Mouse (Mus musculus) layer of hippocampus, adult 8-10 months (tissue): Measurements from ENCODE around the gene Zc3h7b. TPM values are rescaled to one million over a fixed set of nuclear protein-coding genes. Genes with fewer than 3 reads are reported as not detected.

Experiments
- DNase-seq, 2 experiments: peaks; one replicate each; pipeline ENCODE4 v3.0.0; 2022; ENCODE audit warnings: low spot score in 2 of 2
- total RNA-seq, 4 experiments: library from RNA; stranded (reverse); gene quantifications; 2 replicates each; pipeline ENCODE4 v1.2.4; 2022

Zc3h7b gene
- total RNA-seq, 4 experiments from 2014 or later: 123 to 147 (median 135) TPM

DNA sequence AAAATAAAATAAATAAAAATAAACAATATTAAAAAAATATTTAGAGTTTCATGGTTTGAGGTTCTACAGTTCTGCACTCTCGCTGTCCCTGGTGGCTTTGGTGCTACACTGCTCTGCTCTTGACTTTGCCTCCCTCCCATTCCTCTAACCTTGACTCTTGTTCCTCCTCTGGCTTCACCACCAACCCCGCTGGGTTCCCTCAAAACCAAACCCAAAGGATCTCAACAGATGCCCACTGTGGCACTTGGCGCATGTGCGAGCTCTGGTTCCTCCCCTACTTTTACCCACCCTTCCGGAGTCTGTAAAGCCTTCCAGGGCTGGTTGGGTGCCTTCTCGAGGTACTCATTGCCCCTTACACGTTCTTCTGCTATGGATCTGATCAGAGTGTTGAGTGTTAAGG lies 97.4 kb downstream of the Zc3h7b start:
- no peak for DNase-seq

GRCm38 (mm10) chr15:81845033-81845625 lies 100.3 kb downstream of the Zc3h7b start:
- no peak for DNase-seq

DNA sequence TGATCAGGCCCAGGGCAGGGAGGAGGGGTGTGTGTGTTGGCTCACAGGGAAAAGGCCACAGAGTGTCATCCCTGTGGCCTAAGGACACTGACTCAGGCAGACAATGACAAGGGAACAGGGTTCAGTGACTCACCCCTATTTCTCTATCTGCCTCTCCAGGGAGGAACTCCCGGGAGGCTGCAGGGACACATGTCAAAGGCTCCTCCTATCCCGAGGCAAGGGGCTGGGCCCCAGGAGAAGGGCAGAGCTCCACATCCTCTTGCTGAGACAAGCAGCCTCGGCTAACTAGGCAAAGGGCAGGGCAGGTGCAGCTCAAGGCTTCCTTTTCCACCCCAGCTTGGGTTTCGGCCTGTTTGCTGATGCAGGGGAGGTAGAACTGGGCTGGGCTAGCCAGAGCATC lies 100.9 kb downstream of the Zc3h7b start:
- DNase-seq: no peak

Other genes starting within 250 kb of the Zc3h7b start
- 10 to 100 TPM; 64.5 to 80.0 (median 74.6) TPM for gene Ep300, start 159.7 kb upstream of the Zc3h7b start, total RNA-seq
- gene L3mbtl2, start 81.2 kb upstream of the Zc3h7b start, total RNA-seq: 10 to 100 TPM; 40.6 to 47.3 (median 43.7) TPM
- 10 to 100 TPM in 3 of 4 experiments, 1 to 10 TPM in 1; 9.9 to 14.4 (median 10.6) TPM for gene Chadl, start 47.8 kb upstream of the Zc3h7b start, total RNA-seq
- 100 to 1,000 TPM; 157 to 176 (median 168) TPM for gene Rangap1, start 473 bp downstream of the Zc3h7b start, total RNA-seq
- 100 to 1,000 TPM; 227 to 350 (median 284) TPM for gene Tef, start 57.4 kb downstream of the Zc3h7b start, total RNA-seq
- gene Tob2, start 113.7 kb downstream of the Zc3h7b start, total RNA-seq: 10 to 100 TPM; 24.8 to 39.6 (median 30.6) TPM
- 10 to 100 TPM; 35.7 to 44.3 (median 36.7) TPM for gene Phf5a, start 126.9 kb downstream of the Zc3h7b start, total RNA-seq
- 100 to 1,000 TPM; 456 to 502 (median 473) TPM for gene Aco2, start 127.3 kb downstream of the Zc3h7b start, total RNA-seq
- 10 to 100 TPM; 39.5 to 50.1 (median 47.8) TPM for gene Polr3h, start 181.2 kb downstream of the Zc3h7b start, total RNA-seq
- gene Csdc2, start 191.7 kb downstream of the Zc3h7b start, total RNA-seq: 10 to 100 TPM; 63.2 to 67.4 (median 65.9) TPM
- 100 to 1,000 TPM; 190 to 206 (median 199) TPM for gene Pmm1, start 215.9 kb downstream of the Zc3h7b start, total RNA-seq
- not detected for gene 1700029P11Rik, start 235.5 kb downstream of the Zc3h7b start, total RNA-seq
- 10 to 100 TPM; 27.4 to 35.4 (median 28.9) TPM for gene Xrcc6, start 242.8 kb downstream of the Zc3h7b start, total RNA-seq